Mouse (Mus musculus) G1E (cell line): Measurements from ENCODE around the gene Ttc38. TPM values are rescaled to one million over a fixed set of nuclear protein-coding genes. Genes with fewer than 3 reads are reported as not detected.

Experiments
- ATAC-seq: 2 replicates; pipeline ENCODE4 v1.8.0; 2016; ENCODE audit warnings: mild to moderate bottlenecking; ENCODE audit not compliant: insufficient number of reproducible peaks, poor library complexity, low FRiP score, severe bottlenecking; ENCODE audit errors: extremely low read depth
- DNase-seq: peaks from one replicate; pipeline ENCODE4 v3.0.0; 2012; ENCODE audit warnings: low spot score
- H3K27me3 ChIP-seq: 2 replicates; pipeline ENCODE4 v1.6.1; 2012; ENCODE audit warnings: mild to moderate bottlenecking, low read length, inconsistent platforms; ENCODE audit not compliant: insufficient read depth
- H3K36me3 ChIP-seq: replicated peaks from 2 replicates; pipeline ENCODE3; 2012; ENCODE audit warnings: mild to moderate bottlenecking, inconsistent platforms
- H3K4me1 ChIP-seq: 2 replicates; pipeline ENCODE4 v1.6.1; 2012; ENCODE audit warnings: low read depth, low read length, inconsistent platforms, mixed read lengths; ENCODE audit not compliant: insufficient read depth
- H3K4me3 ChIP-seq: 2 replicates; pipeline ENCODE4 v1.5.1; 2012; ENCODE audit warnings: low read depth, mild to moderate bottlenecking, inconsistent platforms, low read length, moderate library complexity, mixed read lengths
- H3K9me3 ChIP-seq: replicated peaks from 2 replicates; pipeline ENCODE4 v1.6.1; 2012; ENCODE audit warnings: inconsistent platforms
- CTCF ChIP-seq: IDR thresholded peaks from 2 replicates; pipeline ENCODE4 v1.5.1; 2012; ENCODE audit warnings: low read depth, low read length, inconsistent platforms, mixed read lengths
- GATA1 ChIP-seq: IDR thresholded peaks from 2 replicates; pipeline ENCODE4 v1.6.1; 2012; ENCODE audit warnings: borderline replicate concordance, low read length, inconsistent platforms, mixed read lengths
- GATA2 ChIP-seq: IDR thresholded peaks from 2 replicates; pipeline ENCODE4 v1.6.1; 2012; ENCODE audit warnings: low read depth, low read length, inconsistent platforms, borderline replicate concordance
- POLR2AphosphoS5 ChIP-seq: IDR thresholded peaks from 2 replicates; pipeline ENCODE4 v1.6.1; 2012; ENCODE audit warnings: low read depth, low read length, inconsistent platforms; ENCODE audit not compliant: insufficient replicate concordance
- TAL1 ChIP-seq: conservative IDR thresholded peaks from 2 replicates; pipeline ENCODE4 v1.6.1; 2012; ENCODE audit warnings: low read depth, low read length, inconsistent platforms, mixed read lengths
- polyA plus RNA-seq: library from polyadenylated mRNA; stranded (reverse); fragments of >175 nt; gene quantifications from 2 replicates; pipeline ENCODE4 v1.2.3, GENCODE M21; 2012
- total RNA-seq, 2 experiments: library from RNA; stranded (forward) in 1 of 2; stranded (reverse) in 1 of 2; fragments of 200-1000 nt in 1 of 2; fragments of >200 nt in 1 of 2; fragmentation: Nextera tagmentation in 1 of 2; gene quantifications; 2 replicates each; pipeline ENCODE4 v1.2.3; 2014 to 2017

Gene Ttc38
- total and polyA plus RNA-seq, 3 experiments: 1.6 to 5.2 (median 2.3) TPM

- Histone ChIP-seq H3K27me3 (no peaks in the 10 kb centered on the region), H3K4me3 (peak within 1 kb of the TSS; percentile 84), H3K4me1 (peaks cover 26% of the 10 kb centered on the region), H3K36me3 (peaks cover 72% of the 10 kb centered on the region), H3K9me3 (no peaks in the 10 kb centered on the region)
- ATAC-seq (peak; percentile 86), DNase-seq (peak; percentile 94)
- no peak for TF ChIP-seq POLR2AphosphoS5
- no peak for TF ChIP-seq CTCF
- no peak for TF ChIP-seq GATA1
- TF ChIP-seq GATA2: no peak
- TF ChIP-seq TAL1: no peak
Measured at GRCm38 (mm10) chr15:85878848-85879497, 46.9 kb downstream of the Ttc38 start, which contains the start of gene Trmu. TSS of gene Trmu (plus strand) at chr15:85879312.

GRCm38 (mm10) chr15:85879498-85879895, 47.4 kb downstream of the Ttc38 start:
- Histone ChIP-seq H3K36me3 (peaks cover 72% of the 10 kb centered on the region), H3K4me1 (peaks cover 24% of the 10 kb centered on the region), H3K4me3 (peak overlapping the region; percentile 84), H3K9me3 (no peaks in the 10 kb centered on the region), H3K27me3 (no peaks in the 10 kb centered on the region)
- TF ChIP-seq GATA1 (no peak), TAL1 (no peak), CTCF (no peak), POLR2AphosphoS5 (no peak), GATA2 (no peak)
- no peak for ATAC-seq
- DNase-seq: peak; percentile 25

- Histone ChIP-seq H3K36me3 (peaks cover 85% of the 10 kb centered on the region), H3K9me3 (no peaks in the 10 kb centered on the region), H3K27me3 (no peaks in the 10 kb centered on the region), H3K4me1 (peaks cover 4% of the 10 kb centered on the region), H3K4me3 (no peak overlapping the region)
- TF ChIP-seq GATA2 (no peak), TAL1 (no peak), GATA1 (no peak), POLR2AphosphoS5 (no peak), CTCF (no peak)
- no peak for ATAC-seq
- no peak for DNase-seq
Measured at GRCm38 (mm10) chr15:85885606-85886005, 53.5 kb downstream of the Ttc38 start.

GRCm38 (mm10) chr15:85889235-85889634, 57.1 kb downstream of the Ttc38 start:
- H3K9me3 ChIP-seq: no peaks in the 10 kb centered on the region
- no peak for TF ChIP-seq CTCF
- no peak for TF ChIP-seq TAL1
- no peak for TF ChIP-seq POLR2AphosphoS5
- no peak for TF ChIP-seq GATA2
- no peak for TF ChIP-seq GATA1
- no peak for ATAC-seq
- no peak for DNase-seq
- peaks cover 89% of the 10 kb centered on the region for H3K36me3 ChIP-seq
- no peaks in the 10 kb centered on the region for H3K27me3 ChIP-seq
- H3K4me3 ChIP-seq: no peak overlapping the region
- H3K4me1 ChIP-seq: peaks cover 5% of the 10 kb centered on the region; the same call in 1 of the 2 replicates

GRCm38 (mm10) chr15:85891971-85892370, 59.9 kb downstream of the Ttc38 start:
- Histone ChIP-seq H3K36me3 (peaks cover 91% of the 10 kb centered on the region), H3K27me3 (no peaks in the 10 kb centered on the region), H3K4me1 (peaks cover 5% of the 10 kb centered on the region; the same call in 1 of the 2 replicates), H3K4me3 (no peak overlapping the region), H3K9me3 (no peaks in the 10 kb centered on the region)
- DNase-seq: no peak
- no peak for ATAC-seq
- no peak for TF ChIP-seq CTCF
- TF ChIP-seq GATA2: no peak

- TF ChIP-seq POLR2AphosphoS5: no peak
- no peak for TF ChIP-seq TAL1
- TF ChIP-seq GATA1: no peak
- TF ChIP-seq GATA2: no peak
- no peak for TF ChIP-seq CTCF
- peaks cover 95% of the 10 kb centered on the region for H3K36me3 ChIP-seq
Measured at GRCm38 (mm10) chr15:85892498-85893118, 60.5 kb downstream of the Ttc38 start.

More at GRCm38 (mm10) chr15:85892498-85893118, 60.5 kb downstream of the Ttc38 start:
- ATAC-seq: no peak
- peaks cover 5% of the 10 kb centered on the region; the same call in 1 of the 2 replicates for H3K4me1 ChIP-seq
- DNase-seq: no peak
- no peaks in the 10 kb centered on the region for H3K27me3 ChIP-seq
- no peak overlapping the region for H3K4me3 ChIP-seq
- H3K9me3 ChIP-seq: no peaks in the 10 kb centered on the region
